Mouse (Mus musculus): Measurements from ENCODE around the gene Btg4.
"Not testable (repeated sequence)": the region's sequence is repeated elsewhere in the genome, so short reads cannot be mapped to it uniquely, and the experiment has no call there.

Btg4 gene

GRCm38 (mm10) chr9:51093697-51094096 lies 33.0 kb downstream of the Btg4 start:
- DNase-seq (ENCODE audit: low spot score) = no peak

DNA sequence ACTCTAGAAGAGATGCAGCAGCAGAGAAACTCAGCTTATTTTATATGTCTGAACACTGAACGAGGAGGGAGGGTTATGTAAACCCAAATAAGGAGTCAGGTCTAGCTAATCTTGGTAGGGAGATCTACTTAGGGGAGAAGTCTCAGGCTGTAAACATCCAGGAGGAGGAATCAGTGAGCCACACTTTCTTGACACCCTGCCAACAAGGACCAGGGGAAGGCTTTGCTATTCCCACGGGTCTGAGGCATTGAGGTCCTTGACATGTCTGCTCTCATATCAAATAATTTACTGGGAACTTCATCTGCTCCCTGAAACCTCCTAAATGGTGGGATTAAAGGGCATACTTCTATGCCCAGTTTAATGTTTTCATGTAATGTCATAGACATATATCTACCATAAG lies 35.6 kb downstream of the Btg4 start:
- DNase-seq (ENCODE audit: low spot score) = no peak

GRCm38 (mm10) chr9:51101756-51102425 lies 41.2 kb downstream of the Btg4 start, which contains the start of gene 4833427G06Rik:
Gene 4833427G06Rik (minus strand): TSS chr9:51102078.
- peak; percentile 11 for DNase-seq (ENCODE audit: low spot score)

DNA sequence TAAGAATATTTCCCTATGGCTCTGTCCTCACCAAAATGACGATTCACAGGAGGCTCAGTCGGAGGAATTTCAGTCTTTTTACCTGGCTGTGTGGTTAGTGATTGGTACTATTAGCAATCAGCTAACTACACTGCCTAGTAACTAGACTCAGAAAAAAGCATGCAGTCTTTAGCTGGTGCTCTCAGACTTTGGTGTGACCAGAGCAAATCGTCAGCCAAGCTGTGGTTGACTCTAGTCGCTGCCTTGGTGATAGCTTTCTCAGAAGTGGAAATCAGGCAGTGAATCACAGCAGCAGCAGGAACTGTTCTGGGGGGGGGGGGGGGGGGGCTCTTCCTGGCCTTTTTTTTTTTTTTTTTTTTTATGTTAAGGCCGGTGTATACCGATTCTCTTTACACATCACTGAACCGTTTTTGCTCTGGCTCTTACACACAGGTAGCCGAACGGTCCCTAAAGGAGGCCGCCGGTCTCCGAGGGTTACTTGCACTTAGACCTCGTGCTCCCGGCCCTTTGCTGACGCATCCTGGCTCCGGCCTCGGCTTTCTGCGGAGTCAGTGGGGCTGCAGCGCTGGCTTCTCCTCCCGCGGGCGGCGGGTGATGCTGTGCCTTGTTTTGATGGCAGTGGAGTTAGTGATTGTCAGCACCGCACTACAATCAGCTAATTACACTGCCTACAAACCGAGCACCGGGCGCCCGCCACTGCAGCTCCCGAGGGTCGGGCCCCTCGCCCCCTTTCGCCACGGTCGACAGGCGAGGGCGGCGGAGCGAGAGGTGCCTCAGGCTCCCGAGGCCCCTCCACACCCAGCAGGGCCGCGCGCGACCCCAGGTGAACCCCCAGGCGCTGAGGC lies 42.5 kb downstream of the Btg4 start:
- peak; percentile 12 for DNase-seq (ENCODE audit: low spot score)

DNA sequence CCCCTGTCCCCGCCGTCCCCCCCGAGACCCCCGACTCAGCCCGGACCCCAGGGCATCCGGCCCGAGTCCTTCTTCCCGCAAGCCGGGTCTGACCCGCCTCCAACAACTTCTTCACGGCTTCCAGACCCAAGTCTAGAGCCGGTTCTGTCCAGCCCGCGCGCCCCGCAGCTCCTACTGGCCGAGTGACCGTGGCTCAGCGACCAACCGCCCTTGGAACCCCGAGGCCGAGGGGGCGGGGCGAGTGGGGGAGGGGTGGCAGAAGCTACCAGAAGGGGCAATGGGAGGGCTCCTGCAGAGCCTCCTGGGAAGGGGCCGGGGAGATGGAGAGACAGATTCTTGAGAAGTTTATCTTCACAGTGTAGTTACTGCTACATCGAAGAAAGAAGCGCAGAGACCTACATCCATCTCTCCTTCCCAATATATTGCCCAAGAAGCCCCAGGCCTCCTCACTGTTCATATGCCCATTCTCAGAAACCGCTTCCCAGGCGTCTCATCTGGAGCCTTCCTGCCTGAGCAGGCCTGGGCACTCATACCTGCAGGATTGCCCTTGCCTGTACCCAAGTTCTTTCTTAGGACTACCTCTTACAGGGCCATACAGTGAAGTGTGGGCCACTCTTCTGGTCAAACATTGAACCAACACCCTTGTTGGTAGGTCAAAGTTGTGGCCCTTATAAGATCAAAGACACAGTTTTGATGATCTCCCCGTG lies 43.3 kb downstream of the Btg4 start:
- peak; percentile 5 for DNase-seq (ENCODE audit: low spot score)

- no peak for DNase-seq (ENCODE audit: low spot score)
Measured at GRCm38 (mm10) chr9:51105751-51106150, 45.0 kb downstream of the Btg4 start.

GRCm38 (mm10) chr9:51114767-51115166 lies 54.1 kb downstream of the Btg4 start:
- no peak for DNase-seq (ENCODE audit: low spot score)

- no peak for DNase-seq (ENCODE audit: low spot score)
Measured at GRCm38 (mm10) chr9:51136985-51137384, 76.3 kb downstream of the Btg4 start.

GRCm38 (mm10) chr9:51137432-51137831 lies 76.7 kb downstream of the Btg4 start:
- no peak for DNase-seq (ENCODE audit: low spot score)

- DNase-seq (ENCODE audit: low spot score) = no peak
Measured at GRCm38 (mm10) chr9:51137836-51138235, 77.1 kb downstream of the Btg4 start.

- DNase-seq (ENCODE audit: low spot score) = no peak
Measured at GRCm38 (mm10) chr9:51138301-51138700, 77.6 kb downstream of the Btg4 start.

- not testable (repeated sequence) for DNase-seq (ENCODE audit: low spot score)
Measured at GRCm38 (mm10) chr9:51139401-51139800, 78.7 kb downstream of the Btg4 start.

GRCm38 (mm10) chr9:51140711-51141110 lies 80.0 kb downstream of the Btg4 start:
- no peak for DNase-seq (ENCODE audit: low spot score)

- no peak for DNase-seq (ENCODE audit: low spot score)
Measured at GRCm38 (mm10) chr9:51143437-51143836, 82.7 kb downstream of the Btg4 start.

DNA sequence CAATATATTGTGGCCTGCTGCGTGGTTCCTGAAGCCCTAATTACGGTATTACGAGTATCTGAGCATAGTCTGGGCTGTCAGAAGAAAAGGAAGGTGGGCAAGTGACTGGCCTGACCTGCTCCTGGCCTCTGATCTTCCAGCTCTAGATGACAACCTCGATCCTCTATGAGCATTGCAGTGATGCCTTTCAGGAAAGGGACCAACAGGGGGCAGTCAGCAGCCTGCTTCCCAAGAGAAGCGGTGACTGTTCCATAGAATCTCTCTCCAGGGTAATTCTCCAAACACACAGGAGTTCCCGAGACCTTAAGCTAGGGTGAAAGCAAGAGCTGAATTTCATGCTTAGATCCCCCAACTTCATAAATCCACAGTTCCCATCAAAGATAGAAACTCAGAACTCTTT lies 83.5 kb downstream of the Btg4 start:
- DNase-seq (ENCODE audit: low spot score) = no peak

- no peak for DNase-seq (ENCODE audit: low spot score)
Measured at GRCm38 (mm10) chr9:51146496-51146895, 85.8 kb downstream of the Btg4 start.

GRCm38 (mm10) chr9:51147294-51147693 lies 86.6 kb downstream of the Btg4 start:
- no peak for DNase-seq (ENCODE audit: low spot score)

- no peak for DNase-seq (ENCODE audit: low spot score)
Measured at GRCm38 (mm10) chr9:51152079-51152752, 91.5 kb downstream of the Btg4 start.

GRCm38 (mm10) chr9:51161771-51162388 lies 101.2 kb downstream of the Btg4 start:
- peak; percentile 35 for DNase-seq (ENCODE audit: low spot score)

GRCm38 (mm10) chr9:51163989-51164388 lies 103.3 kb downstream of the Btg4 start:
- DNase-seq (ENCODE audit: low spot score) = no peak

DNA sequence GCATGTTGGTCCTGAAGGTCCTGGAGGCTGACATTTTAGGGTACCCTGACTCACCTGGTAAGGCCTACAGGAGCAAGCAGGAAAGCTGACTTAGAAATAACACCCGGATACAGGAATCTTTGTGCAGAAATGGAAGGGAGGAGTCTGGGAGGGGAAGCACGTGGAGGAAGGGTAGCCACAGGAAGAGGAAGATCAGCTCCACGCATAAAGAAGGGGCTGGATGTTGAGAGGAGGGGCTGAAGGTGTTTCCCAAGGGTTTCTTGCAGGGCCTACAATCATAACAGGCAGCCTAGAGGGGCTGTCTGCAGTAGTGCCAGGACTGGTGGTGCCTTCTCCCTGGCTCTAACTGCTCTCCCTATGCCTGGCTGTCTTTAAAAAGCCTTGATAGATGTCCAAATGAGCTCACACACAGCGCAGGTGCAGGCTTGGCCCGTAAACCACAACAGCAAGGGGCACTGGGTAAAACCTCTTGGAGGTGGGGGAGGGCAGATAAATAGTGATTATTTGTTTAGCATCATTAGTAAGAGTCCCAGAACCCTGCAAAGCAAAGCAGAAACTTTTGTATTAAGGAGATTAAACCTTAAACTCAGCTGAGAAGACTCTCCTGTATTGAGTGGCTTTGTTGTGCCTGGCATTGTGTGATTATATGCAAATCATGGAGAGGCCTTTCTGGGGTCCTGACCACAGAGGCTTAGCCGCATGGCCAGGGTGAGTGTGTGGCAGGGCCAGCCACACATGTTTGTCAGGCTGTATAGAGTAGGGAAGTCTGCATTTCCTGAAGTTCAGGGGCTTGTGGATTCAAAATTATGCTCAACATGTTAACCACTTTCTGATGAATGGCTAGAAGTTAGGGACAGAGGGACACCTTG lies 104.8 kb downstream of the Btg4 start, which contains the start of gene Gm32742:
TSS of gene Gm32742 (minus strand) at position 206 of the 869 bp plus-strand sequence.
- DNase-seq (ENCODE audit: low spot score) = no peak
